Mouse (Mus musculus) liver, postnatal 0 days (tissue): ENCODE data around the gene Angpt4. TPM values are rescaled to one million over a fixed set of nuclear protein-coding genes. Genes with fewer than 3 reads are reported as not detected.
A peak's percentile ranks its signal among the peaks of the same experiment; 100 is the strongest.

Experiments
- ATAC-seq: fragments of 200-750 bp; cut with Nextera tagmentation; 2 replicates; pipeline ENCODE4 v1.8.0; 2017; ENCODE audit warnings: mild to moderate bottlenecking, moderate library complexity
- DNase-seq: peaks from one replicate; pipeline ENCODE4 v3.0.0-alpha.2; 2016
- H3K27ac ChIP-seq: fragments of 300-500 bp; sonication (generic); 2 replicates; pipeline ENCODE4 v1.5.1; 2014; ENCODE audit warnings: antibody characterized with exemption, moderate library complexity, mild to moderate bottlenecking, low read depth
- H3K27me3 ChIP-seq: fragments of 300-500 bp; sonication (generic); 2 replicates; pipeline ENCODE4 v1.6.1; 2014; ENCODE audit warnings: low read length, control low read depth, mixed read lengths; ENCODE audit not compliant: insufficient read depth
- H3K36me3 ChIP-seq: fragments of 300-500 bp; sonication (generic); replicated peaks from 2 replicates; pipeline ENCODE4 v1.6.1; 2014; ENCODE audit warnings: mild to moderate bottlenecking, control low read depth, low read length, moderate library complexity, mixed read lengths; ENCODE audit not compliant: insufficient read depth
- H3K4me1 ChIP-seq: fragments of 300-500 bp; sonication (generic); 2 replicates; pipeline ENCODE4 v1.6.1; 2014; ENCODE audit warnings: antibody characterized with exemption, mild to moderate bottlenecking, control low read depth; ENCODE audit not compliant: insufficient read depth
- H3K4me2 ChIP-seq: fragments of 300-500 bp; sonication (generic); 2 replicates; pipeline ENCODE4 v1.6.1; 2014; ENCODE audit warnings: low read depth, mild to moderate bottlenecking, low read length, moderate library complexity, mixed read lengths
- H3K4me3 ChIP-seq: fragments of 300-500 bp; sonication (generic); 2 replicates; pipeline ENCODE4 v1.5.1; 2014; ENCODE audit warnings: low read depth, low read length
- H3K9ac ChIP-seq: fragments of 300-500 bp; sonication (generic); replicated peaks from 2 replicates; pipeline ENCODE4 v1.6.1; 2014; ENCODE audit warnings: mild to moderate bottlenecking, moderate library complexity
- H3K9me3 ChIP-seq: fragments of 300-500 bp; sonication (generic); 2 replicates; pipeline ENCODE4 v1.6.1; 2016; ENCODE audit warnings: mild to moderate bottlenecking, control low read depth, low read length, mixed read lengths
- CTCF ChIP-seq: sonication (generic); IDR thresholded peaks from 2 replicates; pipeline ENCODE4 v1.5.1; 2016; ENCODE audit warnings: antibody characterized with exemption, low read depth
- EP300 ChIP-seq: IDR thresholded peaks from 2 replicates; pipeline ENCODE4 v1.6.1; 2016; ENCODE audit warnings: antibody characterized with exemption, low read depth, mild to moderate bottlenecking
- WGBS: fragments of 180-500 bp; shearing (Covaris S2); extraction: QIAGEN DNeasy Blood & Tissue Kit; methylation state at CpG from one replicate; pipeline ENCODE4 v1.1.7; 2014; ENCODE audit not compliant: insufficient replicate concordance; 5-methylcytosine and 5-hydroxymethylcytosine counted together
- polyA plus RNA-seq: library from polyadenylated mRNA; unstranded; fragments of >200 nt; fragmentation: Nextera tagmentation; extraction: Ambion mirVana; gene quantifications from 2 replicates; pipeline ENCODE4 v1.2.1, GENCODE M21; 2015

The Angpt4 gene
- polyA plus RNA-seq, 1 experiment from 2014 or later, result 0.26 TPM

DNA sequence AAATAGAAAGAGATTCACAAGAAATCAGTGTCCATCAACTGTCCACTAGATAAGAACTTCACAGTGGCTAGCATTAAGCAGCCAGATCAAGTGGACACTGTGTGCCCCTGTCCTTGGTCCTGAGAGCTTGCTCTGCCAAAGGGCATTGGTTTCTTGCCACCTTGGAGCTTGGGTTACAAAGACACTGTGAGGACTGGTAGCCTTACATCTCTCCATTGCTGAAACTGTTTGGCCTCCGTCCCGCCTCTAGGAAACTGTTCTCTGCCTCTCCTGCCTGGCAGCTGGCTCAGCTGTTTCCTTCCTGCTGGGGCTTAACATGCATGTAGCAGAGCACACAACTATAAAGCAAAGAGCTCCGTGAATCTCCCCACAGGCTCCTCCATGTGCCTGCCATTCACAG lies 26.9 kb downstream of the Angpt4 start:
- H3K9me3 ChIP-seq, result no peaks in the 10 kb centered on the region
- H3K4me1 ChIP-seq, result no peaks in the 10 kb centered on the region
- DNase-seq (no peak), ATAC-seq (no peak)
- H3K4me3 ChIP-seq, result no peak overlapping the region
- H3K36me3 ChIP-seq, result no peaks in the 10 kb centered on the region
- no peak overlapping the region for H3K9ac ChIP-seq
- H3K4me2 ChIP-seq, result no peak overlapping the region
- WGBS, result 34% methylated on average over 3 of the region's 3 CpGs
- H3K27ac ChIP-seq, result no peak overlapping the region
- H3K27me3 ChIP-seq, result no peaks in the 10 kb centered on the region
- TF ChIP-seq EP300 (no peak), CTCF (no peak)

- Histone ChIP-seq H3K27ac (no peak overlapping the region), H3K9me3 (no peaks in the 10 kb centered on the region), H3K4me1 (no peaks in the 10 kb centered on the region), H3K4me2 (no peak overlapping the region), H3K9ac (no peak overlapping the region), H3K27me3 (no peaks in the 10 kb centered on the region), H3K4me3 (no peak overlapping the region), H3K36me3 (no peaks in the 10 kb centered on the region)
- 73% methylated on average over 11 of the region's 11 CpGs for WGBS
- no peak for ATAC-seq
- TF ChIP-seq EP300, result no peak
- TF ChIP-seq CTCF, result no peak
- no peak for DNase-seq
Observed at GRCm38 (mm10) chr2:151938780-151939200, 27.8 kb downstream of the Angpt4 start.

DNA sequence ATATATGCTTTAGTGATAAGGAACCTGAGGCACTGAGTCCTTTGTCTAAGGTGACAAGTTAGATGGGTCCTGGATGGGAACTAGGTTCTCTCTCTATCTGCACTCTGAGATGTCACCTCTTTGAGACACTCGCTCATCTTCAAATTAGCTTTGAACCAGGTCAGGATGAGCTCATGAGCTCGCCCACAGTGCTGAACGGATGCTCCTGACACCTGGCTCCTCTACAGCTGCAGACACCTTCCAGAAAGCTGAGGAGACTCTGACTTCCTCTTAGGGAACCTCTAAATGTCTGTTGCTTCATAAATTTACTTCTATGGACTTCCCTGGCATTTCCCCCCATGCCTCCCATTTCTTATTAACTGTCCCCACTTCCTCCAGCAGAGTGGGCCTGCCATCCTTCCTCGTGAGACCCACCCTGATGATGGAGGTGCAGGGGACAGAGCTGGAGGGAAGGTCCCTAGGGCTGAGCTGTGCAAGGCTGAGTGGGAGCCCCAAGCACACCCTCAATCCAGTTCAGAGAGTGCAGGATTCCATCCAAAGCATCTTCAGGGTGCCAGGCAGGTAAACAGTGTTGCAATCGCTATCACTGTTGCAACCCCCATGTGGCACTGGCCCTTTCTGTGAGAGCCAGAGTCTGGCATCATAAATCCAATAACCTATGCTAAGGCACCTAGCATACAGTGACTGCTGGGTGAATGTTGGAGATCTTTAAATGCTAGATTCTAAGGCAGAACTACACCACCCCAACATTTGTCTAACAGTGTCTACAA lies 28.8 kb downstream of the Angpt4 start:
- H3K27ac ChIP-seq, result no peak overlapping the region
- H3K9me3 ChIP-seq, result no peaks in the 10 kb centered on the region
- H3K4me2 ChIP-seq, result no peak overlapping the region
- no peaks in the 10 kb centered on the region for H3K36me3 ChIP-seq
- DNase-seq (no peak), ATAC-seq (peak; percentile 45; the same call in 1 of the 2 replicates)
- no peaks in the 10 kb centered on the region for H3K27me3 ChIP-seq
- WGBS, result 45% methylated on average over 5 of the region's 5 CpGs
- H3K4me3 ChIP-seq, result no peak overlapping the region
- H3K9ac ChIP-seq, result no peak overlapping the region
- TF ChIP-seq EP300, result no peak
- TF ChIP-seq CTCF, result no peak
- no peaks in the 10 kb centered on the region for H3K4me1 ChIP-seq

DNA sequence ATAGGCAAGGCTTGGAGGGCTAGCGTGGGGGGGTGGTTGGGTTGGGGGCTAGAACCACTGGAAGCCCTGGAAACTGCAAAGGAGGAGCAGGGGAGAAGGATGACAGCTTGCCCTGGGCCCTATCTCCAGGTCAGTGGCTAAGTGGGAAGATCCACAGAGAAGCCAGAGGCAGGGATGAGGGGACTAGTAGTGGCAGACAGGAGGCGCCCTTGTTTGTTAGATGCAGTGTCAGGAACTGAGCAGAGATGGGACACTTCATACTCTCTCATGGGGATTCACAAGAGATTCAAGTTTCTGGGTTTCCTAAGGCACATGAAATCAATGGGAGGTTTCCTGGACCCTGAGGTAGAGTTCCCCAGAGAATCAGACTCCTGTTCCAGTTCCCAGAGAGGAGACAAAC lies 30.3 kb downstream of the Angpt4 start:
- Histone ChIP-seq H3K27me3 (no peaks in the 10 kb centered on the region), H3K27ac (no peak overlapping the region), H3K4me3 (no peak overlapping the region), H3K4me2 (no peak overlapping the region), H3K9ac (no peak overlapping the region), H3K4me1 (no peaks in the 10 kb centered on the region), H3K9me3 (no peaks in the 10 kb centered on the region), H3K36me3 (no peaks in the 10 kb centered on the region)
- WGBS, result 31% methylated on average over 2 of the region's 2 CpGs
- peak; percentile 70 for ATAC-seq
- DNase-seq, result peak; percentile 51
- TF ChIP-seq CTCF (peak; percentile 80), EP300 (no peak)

DNA sequence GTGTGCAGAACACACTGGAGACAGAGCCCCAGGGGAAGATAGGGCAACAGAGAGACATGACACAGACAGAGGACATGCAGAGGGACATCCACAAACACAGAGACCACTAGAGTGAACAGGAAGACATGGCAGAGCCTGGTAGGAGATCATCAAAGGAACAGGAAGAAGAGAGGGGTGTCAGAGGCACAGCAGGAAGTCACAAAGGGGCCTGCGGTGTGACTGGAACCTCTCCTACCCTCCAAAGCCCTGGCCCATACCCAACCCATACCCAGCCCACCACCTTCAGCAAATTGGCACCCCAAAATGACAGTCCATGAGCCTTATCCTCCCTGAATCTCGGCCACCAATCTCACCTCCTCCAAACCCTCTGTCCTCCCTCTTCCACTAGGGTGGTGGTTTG lies 33.1 kb downstream of the Angpt4 start:
- Histone ChIP-seq H3K4me3 (no peak overlapping the region), H3K4me2 (no peak overlapping the region), H3K27me3 (no peaks in the 10 kb centered on the region), H3K9me3 (no peaks in the 10 kb centered on the region), H3K27ac (no peak overlapping the region), H3K36me3 (no peaks in the 10 kb centered on the region), H3K9ac (no peak overlapping the region), H3K4me1 (no peaks in the 10 kb centered on the region)
- TF ChIP-seq CTCF (no peak), EP300 (no peak)
- 46% methylated on average over 2 of the region's 2 CpGs for WGBS
- no peak for DNase-seq
- no peak for ATAC-seq

GRCm38 (mm10) chr2:151947617-151948016 lies 36.6 kb downstream of the Angpt4 start:
- ATAC-seq, result no peak
- TF ChIP-seq CTCF, result no peak
- TF ChIP-seq EP300, result no peak
- DNase-seq, result no peak
- Histone ChIP-seq H3K36me3 (no peaks in the 10 kb centered on the region), H3K27ac (no peak overlapping the region), H3K9ac (no peak overlapping the region), H3K9me3 (no peaks in the 10 kb centered on the region), H3K4me3 (no peak overlapping the region), H3K27me3 (no peaks in the 10 kb centered on the region), H3K4me2 (no peak overlapping the region), H3K4me1 (no peaks in the 10 kb centered on the region)
- WGBS, result 70% methylated on average over 2 of the region's 2 CpGs

DNA sequence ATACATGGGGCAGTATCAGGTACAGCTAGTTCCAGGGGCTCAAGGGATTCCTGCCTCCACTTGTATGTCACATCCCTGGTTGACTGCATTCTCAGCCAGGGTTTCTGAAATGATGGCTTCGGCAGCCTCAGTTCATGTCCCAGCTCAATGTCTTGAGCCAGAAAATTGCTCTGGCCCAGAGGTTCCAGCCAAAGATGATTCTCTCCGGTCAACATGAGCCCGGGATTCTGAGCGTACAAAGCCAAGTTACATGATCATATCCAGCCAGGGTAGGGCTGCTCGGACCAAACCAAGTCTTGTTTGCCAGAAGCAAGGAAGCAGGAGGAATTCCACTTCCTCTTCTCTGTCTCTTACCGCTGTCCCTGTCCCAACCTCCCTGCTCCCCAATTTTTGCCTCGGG lies 37.3 kb downstream of the Angpt4 start:
- Histone ChIP-seq H3K36me3 (no peaks in the 10 kb centered on the region), H3K4me1 (no peaks in the 10 kb centered on the region), H3K4me3 (no peak overlapping the region), H3K27ac (no peak overlapping the region), H3K4me2 (no peak overlapping the region), H3K27me3 (no peaks in the 10 kb centered on the region), H3K9ac (no peak overlapping the region), H3K9me3 (no peaks in the 10 kb centered on the region)
- TF ChIP-seq EP300 (no peak), CTCF (no peak)
- no peak for ATAC-seq
- WGBS, result 67% methylated on average over 7 of the region's 7 CpGs
- DNase-seq, result no peak
